Mouse (Mus musculus) cerebellum, adult 2 months (tissue): Measurements from ENCODE around the gene Pla2g7.

Source experiments
- CTCF ChIP-seq: fragments of 200-500 bp; IDR thresholded peaks from 2 replicates; pipeline ENCODE4 v1.5.1; 2011; ENCODE audit warnings: low read depth, mild to moderate bottlenecking, control low read depth, low read length, moderate library complexity, borderline replicate concordance; ENCODE audit not compliant: insufficient read depth
- POLR2A ChIP-seq: fragments of 200-500 bp; IDR thresholded peaks from 2 replicates; pipeline ENCODE4 v1.6.1; 2011; ENCODE audit warnings: low read length, control low read depth, borderline replicate concordance; ENCODE audit not compliant: insufficient read depth

DNA sequence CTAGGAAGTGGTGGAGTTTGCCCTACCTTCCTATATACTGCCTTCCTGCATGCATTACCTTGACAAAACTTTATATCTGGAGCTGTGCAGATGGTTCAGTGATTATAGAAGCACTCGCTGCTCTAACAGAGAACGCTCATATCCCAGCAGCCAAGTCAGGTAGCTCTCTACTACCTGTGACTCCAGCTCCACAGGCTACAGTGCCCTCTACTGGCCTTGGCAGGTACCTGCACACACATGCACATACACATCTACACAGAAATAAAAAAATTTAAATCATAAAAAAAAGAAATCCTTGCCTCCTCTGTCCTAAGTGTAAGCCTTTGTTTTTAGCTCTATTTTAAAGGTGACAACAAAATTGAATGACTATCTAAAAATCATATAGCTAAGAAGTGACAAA, 29.8 kb downstream of the Pla2g7 start:
- TF ChIP-seq CTCF (no peak), POLR2A (no peak)
